Mouse (Mus musculus) heart, adult 18-20 months (tissue): Measurements from ENCODE around the gene Rps13. TPM values are rescaled to one million over a fixed set of nuclear protein-coding genes. Genes with fewer than 3 reads are reported as not detected.

Experiments
- DNase-seq, 2 experiments: peaks; one replicate each; pipeline ENCODE4 v3.0.0; 2021 to 2022; ENCODE audit warnings: mixed read lengths in 1 of 2
- total RNA-seq, 2 experiments: library from RNA; stranded (reverse); gene quantifications; 2 replicates each; pipeline ENCODE4 v1.2.3; 2021

Rps13 gene
- total RNA-seq, 2 experiments from 2014 or later: 410 to 411 TPM

DNA sequence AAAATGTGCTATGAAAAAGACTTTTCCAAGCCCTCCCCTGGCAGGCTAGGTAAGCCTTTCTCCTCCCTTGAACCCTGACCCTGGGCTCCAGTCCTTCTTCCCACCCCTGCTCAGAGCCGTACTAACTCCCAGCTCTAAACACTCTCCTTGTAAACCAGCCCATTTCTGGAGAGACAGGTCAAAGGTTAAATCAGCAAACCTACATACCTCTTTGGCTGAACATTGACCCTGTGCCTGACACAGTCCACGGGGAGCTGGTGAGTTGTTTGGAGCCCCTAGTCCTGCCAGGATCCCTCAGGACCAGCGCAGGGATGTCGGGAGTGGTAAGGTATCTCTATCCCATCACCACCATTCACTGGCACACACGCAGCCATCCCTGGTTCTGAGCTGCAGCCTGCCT, 41.6 kb downstream of the Rps13 start:
- no peak for DNase-seq

DNA sequence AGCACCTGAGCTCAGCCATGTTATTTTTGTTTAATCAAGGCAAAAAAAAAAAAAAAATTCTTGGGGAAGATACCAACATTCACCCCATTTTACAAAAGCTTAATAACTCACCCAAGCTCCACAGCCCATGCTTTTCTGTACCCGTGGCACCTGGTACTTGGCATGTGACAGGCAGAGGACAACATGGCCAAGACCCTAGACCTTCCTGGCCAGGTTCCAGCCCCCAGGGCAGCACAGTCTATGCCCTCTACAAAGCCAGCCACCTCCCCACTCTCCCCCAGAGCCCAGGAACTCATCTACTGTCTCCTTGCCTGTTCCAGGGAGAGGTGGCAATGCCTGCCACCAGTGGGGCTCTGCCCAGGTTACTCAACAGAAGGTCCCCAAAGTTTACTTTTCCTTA, 43.4 kb downstream of the Rps13 start:
- DNase-seq: no peak

DNA sequence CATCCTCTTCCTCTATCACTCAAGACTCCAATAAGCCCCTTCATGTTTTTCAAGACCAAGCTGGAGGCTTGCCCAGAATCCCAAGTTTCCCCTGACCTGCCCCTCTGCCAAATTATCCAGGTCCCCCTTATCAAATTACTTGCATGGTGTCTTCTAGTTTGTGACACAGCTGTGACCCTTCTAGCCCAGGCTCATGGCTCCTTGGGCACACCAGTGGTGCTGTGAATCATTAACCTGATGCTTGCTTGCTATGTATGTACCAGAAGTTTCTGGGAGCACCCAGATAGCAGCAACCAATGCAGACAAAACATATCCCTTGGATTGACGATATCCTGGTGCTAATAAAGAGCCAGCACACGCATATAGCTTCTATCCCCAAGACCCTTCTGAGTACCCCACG, 45.0 kb downstream of the Rps13 start:
- no peak for DNase-seq

DNA sequence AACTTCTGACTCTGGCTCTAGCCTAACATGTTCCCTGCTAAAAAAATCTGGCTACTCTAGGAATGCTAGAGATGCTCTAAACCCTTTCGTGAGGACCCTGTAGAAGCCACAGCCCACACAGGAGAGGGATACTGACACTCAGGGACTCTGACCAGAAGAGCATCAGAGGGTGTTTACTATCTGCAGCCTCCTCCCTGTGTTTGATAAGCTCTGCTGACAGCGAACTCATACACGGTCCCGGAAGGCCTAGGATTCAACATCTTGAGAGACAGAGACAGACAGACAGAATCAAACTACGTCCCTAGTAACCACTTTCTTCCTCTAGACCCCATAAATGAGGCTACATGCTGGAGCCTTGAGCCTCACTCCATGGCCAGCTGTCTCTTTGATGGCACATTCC, 46.0 kb downstream of the Rps13 start:
- DNase-seq: no peak

DNA sequence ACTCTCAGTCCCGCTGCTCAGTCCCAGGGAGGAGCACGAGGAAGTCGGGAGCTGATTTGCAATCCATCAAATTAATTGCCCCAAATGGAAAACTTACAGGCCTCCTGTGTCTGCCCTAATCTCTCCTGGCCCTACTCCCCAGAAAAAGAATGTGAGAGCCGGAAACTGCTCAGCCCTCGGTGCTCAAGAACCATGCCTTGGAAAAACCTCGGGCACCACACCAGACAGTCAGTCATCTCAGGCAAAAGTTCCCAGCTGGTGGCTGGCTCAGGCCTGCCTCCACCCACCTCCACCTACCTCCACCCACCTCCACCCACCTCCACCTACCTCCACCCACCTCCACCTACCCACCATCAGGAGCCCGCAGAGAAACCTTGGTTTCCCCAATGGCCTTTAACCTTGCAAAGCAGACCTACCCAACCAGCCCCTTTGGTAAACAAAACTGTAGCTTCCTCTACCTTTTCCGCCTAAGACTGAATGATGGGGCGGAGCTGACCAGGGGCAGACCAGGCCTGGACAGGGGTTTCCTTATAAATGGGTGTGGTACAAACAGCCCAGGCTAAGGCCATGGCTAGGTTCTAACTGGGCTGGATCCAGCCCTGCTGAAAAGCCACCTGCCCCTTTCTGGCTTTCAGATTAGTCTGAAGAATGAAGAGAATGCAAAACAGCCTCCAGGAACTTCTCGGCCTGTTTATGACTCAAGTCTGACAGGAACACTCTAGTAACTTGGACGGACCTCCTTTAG, 47.2 kb downstream of the Rps13 start:
- peak in 1 of 2 experiments; percentile 22 for DNase-seq

DNA sequence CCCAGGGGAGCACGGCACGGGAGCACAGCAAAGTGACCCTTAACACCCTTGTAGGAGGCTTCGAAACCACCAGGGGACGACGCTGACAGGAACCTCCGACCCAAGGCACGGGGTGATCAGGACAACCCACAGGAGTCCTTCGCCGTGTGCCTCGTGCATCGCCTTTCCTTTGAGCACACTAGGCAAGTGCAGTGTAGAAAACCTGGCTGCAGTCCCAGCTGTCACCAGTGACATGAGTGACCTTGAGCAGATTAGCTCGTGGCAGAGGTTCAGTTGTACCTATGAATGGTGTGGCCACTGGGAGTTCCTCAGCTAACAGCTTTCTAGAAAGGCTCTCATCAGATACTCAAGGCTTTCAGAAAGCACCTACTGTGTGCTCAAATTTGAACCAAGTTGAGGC, 47.8 kb downstream of the Rps13 start:
- DNase-seq: peak; percentile 74 to 75

DNA sequence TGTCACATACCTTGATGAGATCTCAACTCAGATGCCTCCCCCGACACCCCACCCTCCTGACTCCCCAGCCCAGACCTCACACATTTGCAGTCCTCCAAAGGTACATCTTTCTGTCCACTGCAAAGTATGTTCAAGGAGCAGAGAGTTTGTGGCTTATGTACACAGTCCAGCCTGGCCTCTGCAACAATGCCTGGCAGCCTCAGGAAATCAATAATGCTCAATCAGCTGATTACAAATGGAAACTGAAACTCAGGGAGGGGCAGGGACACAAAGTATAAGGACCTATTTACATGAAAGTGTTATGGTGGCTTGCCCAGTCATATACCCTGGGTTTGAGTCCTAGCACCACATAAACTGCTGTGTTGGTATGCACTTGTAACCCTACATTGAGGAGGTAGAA, 48.8 kb downstream of the Rps13 start:
- DNase-seq: no peak

DNA sequence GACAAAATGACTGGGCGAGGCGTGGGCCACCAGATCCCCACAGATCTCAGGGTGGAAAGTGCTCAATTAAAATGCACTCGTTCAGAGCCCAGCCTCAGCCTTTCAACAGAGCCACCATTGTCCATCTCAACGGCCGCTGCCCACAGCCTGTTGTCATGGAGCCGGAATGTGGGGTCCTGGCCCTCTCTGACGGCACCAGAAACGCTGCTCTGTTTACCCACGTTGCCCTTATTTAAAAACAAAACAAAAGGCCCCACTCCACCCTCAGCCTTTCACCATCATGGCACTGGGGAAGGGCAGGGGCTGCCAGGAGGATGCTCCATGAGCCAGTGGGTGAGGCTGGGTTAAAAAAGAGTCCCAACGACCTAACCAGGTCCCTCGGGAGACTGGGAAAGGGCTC, 51.2 kb downstream of the Rps13 start:
- DNase-seq: no peak

Other genes with a start within 250 kb of the Rps13 start
- gene Gm4353, start 249.6 kb downstream of the Rps13 start, total RNA-seq: 1 to 10 TPM; 1.7 to 2.0 TPM
- 1 to 10 TPM; 5.1 to 5.3 TPM for gene Plekha7, start 25.8 kb downstream of the Rps13 start, total RNA-seq
- gene Pik3c2a, start 109.3 kb upstream of the Rps13 start, total RNA-seq: 10 to 100 TPM; 14.4 to 17.3 TPM
- gene Nucb2, start 170.2 kb upstream of the Rps13 start, total RNA-seq: 1 to 10 TPM; 6.9 to 7.1 TPM